Mouse (Mus musculus) ES-Bruce4 (cell line): ENCODE data around the gene Apba2.

Experiments used
- CTCF ChIP-seq: IDR thresholded peaks from one replicate; pipeline ENCODE4 v1.8.1; 2011; ENCODE audit warnings: low read depth, low read length
- EP300 ChIP-seq: IDR thresholded peaks from 2 replicates; pipeline ENCODE4 v1.6.1; 2011; ENCODE audit warnings: low read depth, low read length; ENCODE audit not compliant: insufficient read depth
- POLR2A ChIP-seq: IDR thresholded peaks from one replicate; pipeline ENCODE4 v1.8.1; 2011; ENCODE audit warnings: low read length; ENCODE audit not compliant: insufficient read depth

GRCm38 (mm10) chr7:64633916-64634315, 132.4 kb downstream of the Apba2 start:
- TF ChIP-seq POLR2A (no peak), CTCF (no peak), EP300 (no peak)
